Mouse (Mus musculus): ENCODE measurements around the gene Eif2ak4.

DNA sequence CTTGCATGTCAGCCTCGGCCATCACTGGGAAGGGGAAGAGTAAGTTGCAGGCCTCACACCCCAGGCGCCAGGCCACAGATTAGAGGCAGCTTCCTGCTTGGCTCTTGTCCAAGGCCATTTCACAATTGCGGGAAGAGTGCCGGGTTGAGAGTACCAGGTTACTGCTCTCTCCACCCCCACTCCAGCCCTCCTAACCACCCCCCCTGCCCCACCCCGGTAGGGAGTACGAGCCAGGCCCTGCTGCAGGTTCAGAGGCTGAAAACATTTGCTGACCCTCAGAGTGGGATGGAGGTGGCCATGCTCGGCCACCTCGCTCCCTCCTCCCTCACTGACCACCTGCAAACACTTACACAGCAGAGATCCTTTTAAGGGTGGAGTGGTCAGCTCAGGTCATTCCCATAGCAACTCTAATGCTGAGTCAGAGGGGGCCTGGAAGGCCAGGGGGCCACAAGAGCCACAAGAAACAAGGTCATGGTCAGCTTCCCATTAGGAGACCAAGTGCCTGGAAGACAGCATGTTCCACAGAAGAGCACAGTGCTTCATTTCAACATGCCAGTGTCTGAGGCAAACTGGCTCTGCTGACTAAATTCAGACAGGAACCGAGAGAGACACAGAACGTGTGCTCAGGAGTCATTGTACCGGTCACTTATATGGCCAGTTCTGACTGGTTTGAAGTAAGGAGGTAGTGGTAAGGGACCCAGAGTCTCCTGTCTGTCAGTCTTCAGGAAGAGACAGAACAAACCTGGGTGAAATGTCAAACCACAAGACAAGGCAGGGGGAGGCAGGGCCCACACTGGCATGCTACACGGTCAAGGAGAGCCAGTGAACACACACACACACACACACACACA is 102.0 kb downstream of the Eif2ak4 start:
- no peak for TF ChIP-seq CTCF (IDR thresholded peaks at IDR 0.05; ENCODE audit: extremely low read depth, insufficient read depth, insufficient read length, insufficient replicate concordance)
- TF ChIP-seq POLR2A (IDR thresholded peaks at IDR 0.05; ENCODE audit: low read depth, low read length) = no peak
